Mouse (Mus musculus) lung, postnatal 10 days (tissue): Measurements from ENCODE around the gene Hectd1.
A peak's percentile ranks its signal among the peaks of the same experiment; 100 is the strongest.

Experiments used
- DNase-seq: peaks from one replicate; pipeline ENCODE4 v3.0.0; 2021

Gene Hectd1

GRCm38 (mm10) chr12:51843576-51844520 is 14.5 kb upstream of the Hectd1 start:
- no peak for DNase-seq

GRCm38 (mm10) chr12:51842081-51842864 is 12.9 kb upstream of the Hectd1 start:
- no peak for DNase-seq

GRCm38 (mm10) chr12:51839856-51840255 is 10.5 kb upstream of the Hectd1 start:
- no peak for DNase-seq

- DNase-seq, result no peak
Measured at GRCm38 (mm10) chr12:51835219-51835618, 5.9 kb upstream of the Hectd1 start.

GRCm38 (mm10) chr12:51831931-51832330 is 2.6 kb upstream of the Hectd1 start:
- no peak for DNase-seq

- DNase-seq, result no peak
Measured at GRCm38 (mm10) chr12:51831296-51831695, 2.0 kb upstream of the Hectd1 start.

GRCm38 (mm10) chr12:51830671-51831070 is 1.3 kb upstream of the Hectd1 start:
- DNase-seq, result no peak

GRCm38 (mm10) chr12:51830077-51830402 is 704 bp upstream of the Hectd1 start:
- no peak for DNase-seq

- peak; percentile 61 for DNase-seq
Measured at GRCm38 (mm10) chr12:51828716-51829289, 533 bp downstream of the Hectd1 start.

- no peak for DNase-seq
Measured at GRCm38 (mm10) chr12:51827958-51828650, 1.2 kb downstream of the Hectd1 start.

GRCm38 (mm10) chr12:51825338-51825737 is 4.0 kb downstream of the Hectd1 start:
- DNase-seq, result no peak

- DNase-seq, result no peak
Measured at GRCm38 (mm10) chr12:51823311-51823710, 6.0 kb downstream of the Hectd1 start.

GRCm38 (mm10) chr12:51822861-51823260 is 6.5 kb downstream of the Hectd1 start:
- DNase-seq, result no peak

GRCm38 (mm10) chr12:51822236-51822635 is 7.1 kb downstream of the Hectd1 start:
- no peak for DNase-seq

- peak; percentile 30 for DNase-seq
Measured at GRCm38 (mm10) chr12:51821256-51821655, 8.1 kb downstream of the Hectd1 start.

GRCm38 (mm10) chr12:51819951-51820498 is 9.3 kb downstream of the Hectd1 start:
- DNase-seq, result no peak

GRCm38 (mm10) chr12:51817815-51818613 is 11.3 kb downstream of the Hectd1 start:
- DNase-seq, result no peak

- no peak for DNase-seq
Measured at GRCm38 (mm10) chr12:51811388-51812140, 17.8 kb downstream of the Hectd1 start.

- no peak for DNase-seq
Measured at GRCm38 (mm10) chr12:51810564-51810963, 18.8 kb downstream of the Hectd1 start.

GRCm38 (mm10) chr12:51784842-51785241 is 44.5 kb downstream of the Hectd1 start:
- peak; percentile 13 for DNase-seq

- DNase-seq, result no peak
Measured at GRCm38 (mm10) chr12:51768702-51769101, 60.6 kb downstream of the Hectd1 start.
